Mouse (Mus musculus) neural tube, embryonic 12.5 days (tissue): ENCODE results near the gene Cdk7. TPM values are rescaled to one million over a fixed set of nuclear protein-coding genes. Genes with fewer than 3 reads are reported as not detected.

Source experiments
- ATAC-seq: fragments of 200-750 bp; cut with Nextera tagmentation; 2 replicates; pipeline ENCODE4 v1.8.0; 2017; ENCODE audit warnings: low read depth, mild to moderate bottlenecking, moderate TSS enrichment, moderate library complexity; ENCODE audit not compliant: low FRiP score
- H3K27ac ChIP-seq: fragments of 300-500 bp; sonication (generic); 2 replicates; pipeline ENCODE4 v1.5.1; 2016
- H3K27me3 ChIP-seq: fragments of 300-500 bp; sonication (generic); replicated peaks from 2 replicates; pipeline ENCODE4 v1.6.1; 2016; ENCODE audit warnings: mild to moderate bottlenecking
- H3K36me3 ChIP-seq: fragments of 300-500 bp; sonication (generic); 2 replicates; pipeline ENCODE4 v1.6.1; 2016; ENCODE audit warnings: mild to moderate bottlenecking
- H3K4me1 ChIP-seq: fragments of 300-500 bp; sonication (generic); 2 replicates; pipeline ENCODE4 v1.6.1; 2016
- H3K4me2 ChIP-seq: fragments of 300-500 bp; sonication (generic); replicated peaks from 2 replicates; pipeline ENCODE4 v1.6.1; 2016; ENCODE audit warnings: mild to moderate bottlenecking
- H3K4me3 ChIP-seq: fragments of 300-500 bp; sonication (generic); 2 replicates; pipeline ENCODE4 v1.5.1; 2016
- H3K9ac ChIP-seq: fragments of 300-500 bp; sonication (generic); 2 replicates; pipeline ENCODE4 v1.6.1; 2016; ENCODE audit warnings: mild to moderate bottlenecking
- H3K9me3 ChIP-seq: fragments of 300-500 bp; sonication (generic); 2 replicates; pipeline ENCODE4 v1.6.1; 2016; ENCODE audit warnings: mild to moderate bottlenecking
- WGBS: fragments of 180-500 bp; shearing (Covaris S2); methylation state at CpG from one replicate; pipeline ENCODE4 v1.1.7; 2016; 5-methylcytosine and 5-hydroxymethylcytosine counted together
- polyA plus RNA-seq: library from polyadenylated mRNA; unstranded; fragments of >200 nt; fragmentation: Nextera tagmentation; extraction: Ambion mirVana; gene quantifications from 2 replicates; pipeline ENCODE4 v1.2.1, GENCODE M21; 2016

The Cdk7 gene
- polyA plus RNA-seq, 1 experiment from 2014 or later: 65.4 TPM

- peaks cover 39% of the 10 kb centered on the region for H3K36me3 ChIP-seq
- ATAC-seq: no peak
- WGBS: 84% methylated on average over 5 of the region's 5 CpGs
These were observed 9.1 kb downstream of the Cdk7 start for GRCm38 (mm10) chr13:100721656-100722055.

GRCm38 (mm10) chr13:100715467-100715866 lies 15.3 kb downstream of the Cdk7 start:
- Histone ChIP-seq H3K27ac (no peak overlapping the region), H3K9ac (no peak overlapping the region), H3K27me3 (no peaks in the 10 kb centered on the region), H3K36me3 (peaks cover 75% of the 10 kb centered on the region), H3K4me1 (no peaks in the 10 kb centered on the region), H3K4me3 (no peak overlapping the region), H3K4me2 (no peak overlapping the region), H3K9me3 (no peaks in the 10 kb centered on the region)
- WGBS: 91% methylated on average over 6 of the region's 6 CpGs
- no peak for ATAC-seq

More at GRCm38 (mm10) chr13:100721656-100722055, 9.1 kb downstream of the Cdk7 start:
- H3K4me2 ChIP-seq: no peak overlapping the region
- no peak overlapping the region for H3K4me3 ChIP-seq
- no peaks in the 10 kb centered on the region for H3K9me3 ChIP-seq
- H3K9ac ChIP-seq: no peak overlapping the region
- peaks cover 3% of the 10 kb centered on the region; the same call in 1 of the 2 replicates for H3K4me1 ChIP-seq
- no peak overlapping the region for H3K27ac ChIP-seq
- H3K27me3 ChIP-seq: no peaks in the 10 kb centered on the region

GRCm38 (mm10) chr13:100706206-100706605 lies 24.5 kb downstream of the Cdk7 start:
- Histone ChIP-seq H3K4me1 (no peaks in the 10 kb centered on the region), H3K36me3 (peaks cover 82% of the 10 kb centered on the region), H3K9me3 (no peaks in the 10 kb centered on the region), H3K27me3 (no peaks in the 10 kb centered on the region), H3K4me2 (no peak overlapping the region), H3K4me3 (no peak overlapping the region), H3K9ac (no peak overlapping the region), H3K27ac (no peak overlapping the region)
- no peak for ATAC-seq
- 96% methylated on average over 7 of the region's 7 CpGs for WGBS

- Histone ChIP-seq H3K27ac (no peak overlapping the region), H3K4me2 (no peak overlapping the region), H3K9me3 (no peaks in the 10 kb centered on the region), H3K27me3 (no peaks in the 10 kb centered on the region), H3K4me1 (no peaks in the 10 kb centered on the region), H3K9ac (no peak overlapping the region), H3K36me3 (peaks cover 74% of the 10 kb centered on the region), H3K4me3 (no peak overlapping the region)
- ATAC-seq: no peak
- 92% methylated on average over 2 of the region's 2 CpGs for WGBS
These were observed 27.3 kb downstream of the Cdk7 start for GRCm38 (mm10) chr13:100703468-100703867.

- no peak overlapping the region for H3K27ac ChIP-seq
- ATAC-seq: no peak
- H3K9me3 ChIP-seq: no peaks in the 10 kb centered on the region
- peaks cover 56% of the 10 kb centered on the region for H3K36me3 ChIP-seq
- no peak overlapping the region for H3K9ac ChIP-seq
- 95% methylated on average over 10 of the region's 10 CpGs for WGBS
- H3K4me1 ChIP-seq: no peaks in the 10 kb centered on the region
- H3K27me3 ChIP-seq: no peaks in the 10 kb centered on the region
- H3K4me3 ChIP-seq: no peak overlapping the region
- no peak overlapping the region for H3K4me2 ChIP-seq
These were observed 31.9 kb downstream of the Cdk7 start for GRCm38 (mm10) chr13:100698866-100699265.

GRCm38 (mm10) chr13:100697541-100697940 lies 33.2 kb downstream of the Cdk7 start:
- Histone ChIP-seq H3K27ac (no peak overlapping the region), H3K36me3 (peaks cover 45% of the 10 kb centered on the region)
- WGBS: 98% methylated on average over 3 of the region's 3 CpGs

GRCm38 (mm10) chr13:100687513-100687912 lies 43.2 kb downstream of the Cdk7 start:
- 72% methylated on average over 7 of the region's 7 CpGs for WGBS
- Histone ChIP-seq H3K9ac (no peak overlapping the region), H3K27me3 (no peaks in the 10 kb centered on the region), H3K4me1 (no peaks in the 10 kb centered on the region), H3K9me3 (no peaks in the 10 kb centered on the region), H3K36me3 (no peaks in the 10 kb centered on the region), H3K27ac (no peak overlapping the region), H3K4me3 (no peak overlapping the region), H3K4me2 (no peak overlapping the region)
- ATAC-seq: no peak

More at GRCm38 (mm10) chr13:100697541-100697940, 33.2 kb downstream of the Cdk7 start:
- Histone ChIP-seq H3K27me3 (no peaks in the 10 kb centered on the region), H3K9me3 (no peaks in the 10 kb centered on the region), H3K9ac (no peak overlapping the region), H3K4me3 (no peak overlapping the region), H3K4me1 (no peaks in the 10 kb centered on the region), H3K4me2 (no peak overlapping the region)
- no peak for ATAC-seq

GRCm38 (mm10) chr13:100684355-100684754 lies 46.4 kb downstream of the Cdk7 start:
- ATAC-seq: no peak
- Histone ChIP-seq H3K9me3 (no peaks in the 10 kb centered on the region), H3K27me3 (no peaks in the 10 kb centered on the region), H3K36me3 (no peaks in the 10 kb centered on the region), H3K4me3 (no peak overlapping the region), H3K4me2 (no peak overlapping the region), H3K27ac (no peak overlapping the region), H3K4me1 (no peaks in the 10 kb centered on the region), H3K9ac (no peak overlapping the region)
- WGBS: 68% methylated on average over 2 of the region's 2 CpGs

- no peak for ATAC-seq
- Histone ChIP-seq H3K9ac (no peak overlapping the region), H3K27ac (no peak overlapping the region), H3K36me3 (no peaks in the 10 kb centered on the region), H3K4me1 (no peaks in the 10 kb centered on the region), H3K27me3 (no peaks in the 10 kb centered on the region), H3K4me3 (no peak overlapping the region), H3K4me2 (no peak overlapping the region), H3K9me3 (no peaks in the 10 kb centered on the region)
- 83% methylated on average over 2 of the region's 2 CpGs for WGBS
These were observed 47.9 kb downstream of the Cdk7 start for GRCm38 (mm10) chr13:100682837-100683236.

- H3K27ac ChIP-seq: no peak overlapping the region
- no peak overlapping the region for H3K4me2 ChIP-seq
- H3K9me3 ChIP-seq: no peaks in the 10 kb centered on the region
- ATAC-seq: no peak
- WGBS: 87% methylated on average over 8 of the region's 8 CpGs
- no peaks in the 10 kb centered on the region for H3K27me3 ChIP-seq
- no peak overlapping the region for H3K4me3 ChIP-seq
- H3K36me3 ChIP-seq: no peaks in the 10 kb centered on the region
- H3K4me1 ChIP-seq: no peaks in the 10 kb centered on the region
- no peak overlapping the region for H3K9ac ChIP-seq
These were observed 49.1 kb downstream of the Cdk7 start for GRCm38 (mm10) chr13:100681615-100682014.

GRCm38 (mm10) chr13:100675936-100676635 lies 54.7 kb downstream of the Cdk7 start:
- no peaks in the 10 kb centered on the region for H3K27me3 ChIP-seq
- H3K4me3 ChIP-seq: no peak overlapping the region
- no peak overlapping the region for H3K27ac ChIP-seq
- no peaks in the 10 kb centered on the region for H3K36me3 ChIP-seq
- no peak overlapping the region for H3K9ac ChIP-seq
- ATAC-seq: no peak
- no peaks in the 10 kb centered on the region for H3K9me3 ChIP-seq
- no peak overlapping the region for H3K4me2 ChIP-seq
- H3K4me1 ChIP-seq: no peaks in the 10 kb centered on the region
- 91% methylated on average over 15 of the region's 15 CpGs for WGBS

- 60% methylated on average over 9 of the region's 9 CpGs for WGBS
- Histone ChIP-seq H3K4me3 (peak overlapping the region; percentile 49; the same call in 1 of the 2 replicates), H3K27me3 (peaks cover 4% of the 10 kb centered on the region; the same call in 1 of the 2 replicates), H3K27ac (no peak overlapping the region), H3K9me3 (no peaks in the 10 kb centered on the region), H3K4me1 (no peaks in the 10 kb centered on the region), H3K4me2 (peak overlapping the region; percentile 91), H3K9ac (peak overlapping the region; percentile 66; the same call in 1 of the 2 replicates), H3K36me3 (peaks cover 15% of the 10 kb centered on the region)
- no peak for ATAC-seq
These were observed 60.5 kb downstream of the Cdk7 start for GRCm38 (mm10) chr13:100670181-100670741.
